Mouse (Mus musculus): Measurements from ENCODE around the gene Dnajc13. TPM values are rescaled to one million over a fixed set of nuclear protein-coding genes. Genes with fewer than 3 reads are reported as not detected.

The Dnajc13 gene
- polyA plus RNA-seq, 1 experiment from 2014 or later: 10.7 TPM

GRCm38 (mm10) chr9:104236256-104236930, 26.3 kb downstream of the Dnajc13 start:
- ATAC-seq (ENCODE audit: low FRiP score, low TSS enrichment) (no peak), DNase-seq (ENCODE audit: low spot score) (no peak)
- Histone ChIP-seq H3K36me3 (ENCODE audit: control insufficient read depth, insufficient read depth, low read length) (peaks cover 9% of the 10 kb centered on the region), H3K27me3 (ENCODE audit: control insufficient read depth, insufficient read depth, low read length) (no peaks in the 10 kb centered on the region), H3K4me3 (ENCODE audit: low read depth, low read length) (no peak overlapping the region), H3K4me2 (replicated peaks; ENCODE audit: low read depth) (no peak overlapping the region), H3K9ac (ENCODE audit: low read length) (no peak overlapping the region), H3K27ac (replicated peaks) (no peak overlapping the region), H3K4me1 (replicated peaks; ENCODE audit: control insufficient read depth, insufficient read depth) (no peaks in the 10 kb centered on the region), H3K9me3 (ENCODE audit: control insufficient read depth, low read length) (no peaks in the 10 kb centered on the region)
- 73% methylated on average over 11 of the region's 11 CpGs for WGBS
- TF ChIP-seq CTCF (IDR thresholded peaks at IDR 0.05; ENCODE audit: low read depth) (no peak), EP300 (optimal IDR thresholded peaks at IDR 0.05) (no peak)

DNA sequence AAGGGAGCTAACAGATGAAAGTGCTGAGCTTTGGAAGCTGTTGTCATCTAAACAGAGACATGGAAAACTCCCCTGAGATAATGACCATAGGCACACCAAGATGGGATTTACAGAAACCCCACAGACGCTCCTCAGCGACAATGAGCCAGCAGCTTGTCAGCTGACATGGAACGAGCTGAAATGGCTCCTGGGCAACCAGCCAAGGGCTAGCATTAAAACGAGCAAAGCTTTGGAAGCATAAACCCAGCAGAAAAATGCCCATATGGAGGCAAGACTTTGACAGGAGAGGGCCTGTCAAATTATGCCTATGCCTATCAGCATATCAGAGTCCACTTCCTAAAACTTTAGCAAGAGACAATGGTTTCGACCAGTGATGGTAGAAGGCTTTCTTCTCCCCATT, 27.0 kb downstream of the Dnajc13 start:
- Histone ChIP-seq H3K4me3 (ENCODE audit: low read depth, low read length) (no peak overlapping the region), H3K4me2 (replicated peaks; ENCODE audit: low read depth) (no peak overlapping the region), H3K27ac (replicated peaks) (no peak overlapping the region), H3K27me3 (ENCODE audit: control insufficient read depth, insufficient read depth, low read length) (no peaks in the 10 kb centered on the region), H3K9ac (ENCODE audit: low read length) (no peak overlapping the region), H3K36me3 (ENCODE audit: control insufficient read depth, insufficient read depth, low read length) (peaks cover 11% of the 10 kb centered on the region), H3K9me3 (ENCODE audit: control insufficient read depth, low read length) (no peaks in the 10 kb centered on the region), H3K4me1 (replicated peaks; ENCODE audit: control insufficient read depth, insufficient read depth) (no peaks in the 10 kb centered on the region)
- no peak for ATAC-seq (ENCODE audit: low FRiP score, low TSS enrichment)
- DNase-seq (ENCODE audit: low spot score): no peak
- TF ChIP-seq EP300 (optimal IDR thresholded peaks at IDR 0.05): no peak
- no peak for TF ChIP-seq CTCF (IDR thresholded peaks at IDR 0.05; ENCODE audit: low read depth)
- 44% methylated on average over 5 of the region's 5 CpGs for WGBS

DNA sequence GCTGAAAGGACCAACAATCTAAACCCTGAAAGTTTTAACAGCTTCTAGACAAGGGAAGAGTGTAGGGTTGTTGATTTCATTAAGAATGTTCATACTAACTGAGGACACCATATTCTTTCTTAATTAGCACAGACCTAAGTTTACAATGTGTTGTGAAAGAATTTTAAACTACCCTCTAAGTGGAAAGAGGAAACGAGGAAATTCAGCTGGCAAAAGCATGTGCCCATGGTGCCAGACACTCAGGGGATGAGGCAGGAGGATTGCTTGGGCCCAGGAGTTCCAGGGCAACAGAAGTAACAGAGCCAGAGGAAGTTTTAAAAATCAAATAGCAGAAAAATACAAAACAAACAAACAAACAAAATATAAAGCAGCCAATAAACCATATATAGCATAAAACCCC, 28.9 kb downstream of the Dnajc13 start:
- H3K9me3 ChIP-seq (ENCODE audit: control insufficient read depth, low read length): no peaks in the 10 kb centered on the region
- DNase-seq (ENCODE audit: low spot score): no peak
- no peak for ATAC-seq (ENCODE audit: low FRiP score, low TSS enrichment)
- peaks cover 14% of the 10 kb centered on the region for H3K36me3 ChIP-seq (ENCODE audit: control insufficient read depth, insufficient read depth, low read length)
- no peaks in the 10 kb centered on the region for H3K27me3 ChIP-seq (ENCODE audit: control insufficient read depth, insufficient read depth, low read length)
- H3K4me2 ChIP-seq (replicated peaks; ENCODE audit: low read depth): no peak overlapping the region
- H3K27ac ChIP-seq (replicated peaks): no peak overlapping the region
- H3K4me1 ChIP-seq (replicated peaks; ENCODE audit: control insufficient read depth, insufficient read depth): no peaks in the 10 kb centered on the region
- WGBS: 74% methylated on average over 1 of the region's 1 CpGs
- no peak overlapping the region for H3K9ac ChIP-seq (ENCODE audit: low read length)
- no peak overlapping the region for H3K4me3 ChIP-seq (ENCODE audit: low read depth, low read length)
- TF ChIP-seq CTCF (IDR thresholded peaks at IDR 0.05; ENCODE audit: low read depth) (no peak), EP300 (optimal IDR thresholded peaks at IDR 0.05) (no peak)

DNA sequence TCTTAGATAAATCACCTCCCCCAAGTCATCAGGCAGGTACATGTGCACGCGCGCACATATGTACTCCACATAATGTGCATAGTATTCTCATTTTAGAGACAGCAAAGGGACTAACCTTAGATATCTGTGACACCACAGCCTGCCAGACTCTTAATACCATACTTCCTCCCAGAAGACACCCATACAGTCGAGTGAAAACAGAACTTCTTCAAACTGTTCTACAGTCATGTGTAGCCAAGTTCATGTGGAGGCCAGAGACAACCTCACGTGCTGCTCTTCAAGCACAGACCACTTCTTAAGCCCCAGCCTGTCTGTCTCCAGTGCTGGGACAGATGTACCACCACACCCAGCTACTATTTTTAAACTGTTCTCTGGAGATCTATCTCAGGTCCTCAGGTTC, 29.7 kb downstream of the Dnajc13 start:
- no peak overlapping the region for H3K27ac ChIP-seq (replicated peaks)
- WGBS: 89% methylated on average over 5 of the region's 5 CpGs
- DNase-seq (ENCODE audit: low spot score) (no peak), ATAC-seq (ENCODE audit: low FRiP score, low TSS enrichment) (no peak)
- H3K4me3 ChIP-seq (ENCODE audit: low read depth, low read length): no peak overlapping the region
- H3K4me2 ChIP-seq (replicated peaks; ENCODE audit: low read depth): no peak overlapping the region
- H3K27me3 ChIP-seq (ENCODE audit: control insufficient read depth, insufficient read depth, low read length): no peaks in the 10 kb centered on the region
- H3K4me1 ChIP-seq (replicated peaks; ENCODE audit: control insufficient read depth, insufficient read depth): no peaks in the 10 kb centered on the region
- no peaks in the 10 kb centered on the region for H3K9me3 ChIP-seq (ENCODE audit: control insufficient read depth, low read length)
- peaks cover 21% of the 10 kb centered on the region for H3K36me3 ChIP-seq (ENCODE audit: control insufficient read depth, insufficient read depth, low read length)
- TF ChIP-seq CTCF (IDR thresholded peaks at IDR 0.05; ENCODE audit: low read depth) (no peak), EP300 (optimal IDR thresholded peaks at IDR 0.05) (no peak)
- no peak overlapping the region for H3K9ac ChIP-seq (ENCODE audit: low read length)

- Histone ChIP-seq H3K4me2 (replicated peaks; ENCODE audit: low read depth) (no peak overlapping the region), H3K9ac (ENCODE audit: low read length) (no peak overlapping the region), H3K27ac (replicated peaks) (no peak overlapping the region), H3K9me3 (ENCODE audit: control insufficient read depth, low read length) (no peaks in the 10 kb centered on the region), H3K4me3 (ENCODE audit: low read depth, low read length) (no peak overlapping the region), H3K36me3 (ENCODE audit: control insufficient read depth, insufficient read depth, low read length) (peaks cover 20% of the 10 kb centered on the region), H3K27me3 (ENCODE audit: control insufficient read depth, insufficient read depth, low read length) (no peaks in the 10 kb centered on the region), H3K4me1 (replicated peaks; ENCODE audit: control insufficient read depth, insufficient read depth) (no peaks in the 10 kb centered on the region)
- TF ChIP-seq CTCF (IDR thresholded peaks at IDR 0.05; ENCODE audit: low read depth) (no peak), EP300 (optimal IDR thresholded peaks at IDR 0.05) (no peak)
- DNase-seq (ENCODE audit: low spot score) (no peak), ATAC-seq (ENCODE audit: low FRiP score, low TSS enrichment) (no peak)
- 92% methylated on average over 3 of the region's 3 CpGs for WGBS
Measured at GRCm38 (mm10) chr9:104232004-104232403, 30.7 kb downstream of the Dnajc13 start.

GRCm38 (mm10) chr9:104211402-104211801, 51.3 kb downstream of the Dnajc13 start:
- 80% methylated on average over 3 of the region's 3 CpGs for WGBS
- Histone ChIP-seq H3K4me1 (replicated peaks; ENCODE audit: control insufficient read depth, insufficient read depth) (no peaks in the 10 kb centered on the region), H3K4me3 (ENCODE audit: low read depth, low read length) (no peak overlapping the region), H3K9me3 (ENCODE audit: control insufficient read depth, low read length) (no peaks in the 10 kb centered on the region), H3K9ac (ENCODE audit: low read length) (no peak overlapping the region), H3K4me2 (replicated peaks; ENCODE audit: low read depth) (no peak overlapping the region), H3K36me3 (ENCODE audit: control insufficient read depth, insufficient read depth, low read length) (peaks cover 11% of the 10 kb centered on the region; the same call in 1 of the 2 replicates), H3K27me3 (ENCODE audit: control insufficient read depth, insufficient read depth, low read length) (no peaks in the 10 kb centered on the region), H3K27ac (replicated peaks) (no peak overlapping the region)
- no peak for ATAC-seq (ENCODE audit: low FRiP score, low TSS enrichment)
- TF ChIP-seq CTCF (IDR thresholded peaks at IDR 0.05; ENCODE audit: low read depth) (no peak), EP300 (optimal IDR thresholded peaks at IDR 0.05) (no peak)
- DNase-seq (ENCODE audit: low spot score): no peak
